Mouse (Mus musculus) urinary bladder, postnatal 0 days (tissue): ENCODE results near the gene Iqch. TPM values are rescaled to one million over a fixed set of nuclear protein-coding genes. Genes with fewer than 3 reads are reported as not detected.

Experiments
- polyA plus RNA-seq: library from polyadenylated mRNA; unstranded; fragments of >200 nt; fragmentation: Nextera tagmentation; extraction: Ambion mirVana; gene quantifications from 2 replicates; pipeline ENCODE4 v1.2.1, GENCODE M21; 2015

Gene Iqch
- polyA plus RNA-seq, result 0.05 and 0.07 TPM in 2 replicates

DNA sequence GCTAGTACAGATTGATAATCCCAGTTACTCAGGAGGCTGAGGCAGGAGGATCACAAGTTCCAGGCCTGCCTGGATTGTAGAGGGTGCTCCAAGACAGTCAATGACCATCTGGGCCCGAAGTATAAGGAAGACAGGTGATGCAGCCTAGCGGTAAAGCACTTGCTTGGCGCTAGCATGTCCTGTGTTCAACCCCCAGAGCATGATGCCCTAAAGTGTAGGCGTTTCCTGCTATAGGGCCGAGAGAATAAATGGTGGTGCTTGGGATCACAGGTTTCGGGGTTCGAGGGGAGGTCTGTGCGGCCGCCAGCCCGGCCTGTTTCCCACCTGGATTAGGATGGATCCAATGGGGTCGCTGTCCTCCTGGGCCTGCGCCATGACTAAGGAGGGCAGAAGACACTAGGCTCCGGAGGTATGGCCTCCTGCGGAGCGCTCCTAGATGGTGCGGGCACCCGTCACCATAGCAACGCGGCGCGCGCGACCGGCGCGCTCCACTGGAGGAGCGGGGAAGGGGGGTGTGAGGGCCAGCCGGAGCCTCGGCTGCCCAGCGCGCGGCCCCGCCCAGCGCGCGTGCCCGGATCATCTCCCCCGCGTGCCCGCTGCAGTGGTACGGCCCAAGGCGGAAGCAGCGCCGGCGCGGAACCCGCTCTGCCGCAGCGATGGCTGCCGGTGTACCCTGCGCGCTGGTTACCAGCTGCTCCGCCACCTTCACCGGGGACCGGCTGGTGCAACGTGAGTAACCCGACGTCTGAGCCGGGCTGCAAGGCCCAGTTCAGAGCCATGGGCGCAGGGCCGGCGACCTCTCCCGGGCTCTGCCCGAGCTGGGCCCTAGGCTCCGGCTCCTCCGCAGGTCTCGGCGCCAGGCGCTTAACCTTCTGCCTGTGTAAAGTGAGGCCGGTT is at the start of gene Iqch, which contains the start of gene Aagab:
Gene Iqch, minus strand, starts transcription at position 451 of the 897 bp plus-strand sequence.
Gene Aagab, plus strand, starts transcription at position 618 of the 897 bp plus-strand sequence.

DNA sequence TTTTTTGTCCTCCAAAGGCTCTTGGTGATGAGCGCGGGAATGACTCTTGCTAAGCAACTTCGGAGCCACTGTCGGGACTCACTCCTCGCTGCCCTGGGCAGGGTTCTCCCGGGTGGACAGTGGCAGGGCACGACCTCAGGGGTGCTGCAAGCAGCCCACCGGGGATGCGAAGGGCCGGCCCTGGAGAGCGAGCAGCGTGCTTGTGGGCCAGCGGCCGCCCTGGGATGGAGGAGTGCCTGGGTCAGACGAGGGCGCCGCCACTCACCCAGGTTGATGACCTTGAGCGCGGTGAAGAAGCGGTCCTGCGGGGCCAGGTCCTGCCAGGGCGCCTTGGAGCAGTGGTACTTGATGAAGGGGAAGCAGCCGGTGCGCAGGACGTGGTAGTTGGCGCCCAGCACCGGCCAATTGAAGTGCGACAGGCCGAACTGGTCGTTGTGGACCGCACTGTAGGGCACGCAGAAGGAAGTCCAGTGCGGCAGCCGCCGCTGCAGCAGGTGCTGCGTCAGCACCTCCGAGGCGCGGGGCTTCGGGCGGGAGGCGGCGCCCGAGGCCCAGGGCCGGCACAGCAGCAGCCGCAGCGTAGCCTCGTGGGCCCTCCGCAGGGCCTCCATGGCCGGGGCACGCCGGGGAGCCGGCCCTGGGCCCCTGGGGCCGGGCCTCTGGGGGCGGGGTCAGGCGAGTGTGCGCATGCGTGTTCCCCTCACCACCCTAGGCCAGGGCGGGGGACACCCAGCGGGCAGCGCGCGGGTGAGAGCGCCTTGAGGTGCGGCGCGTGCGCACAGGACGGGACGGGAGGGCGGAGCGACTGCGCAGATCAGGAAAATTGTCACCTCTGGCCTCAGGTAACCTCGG is 203.5 kb downstream of the Iqch start, which contains the start of gene 2300009A05Rik:
Gene 2300009A05Rik, minus strand, starts transcription at position 636 of the 852 bp plus-strand sequence.

DNA sequence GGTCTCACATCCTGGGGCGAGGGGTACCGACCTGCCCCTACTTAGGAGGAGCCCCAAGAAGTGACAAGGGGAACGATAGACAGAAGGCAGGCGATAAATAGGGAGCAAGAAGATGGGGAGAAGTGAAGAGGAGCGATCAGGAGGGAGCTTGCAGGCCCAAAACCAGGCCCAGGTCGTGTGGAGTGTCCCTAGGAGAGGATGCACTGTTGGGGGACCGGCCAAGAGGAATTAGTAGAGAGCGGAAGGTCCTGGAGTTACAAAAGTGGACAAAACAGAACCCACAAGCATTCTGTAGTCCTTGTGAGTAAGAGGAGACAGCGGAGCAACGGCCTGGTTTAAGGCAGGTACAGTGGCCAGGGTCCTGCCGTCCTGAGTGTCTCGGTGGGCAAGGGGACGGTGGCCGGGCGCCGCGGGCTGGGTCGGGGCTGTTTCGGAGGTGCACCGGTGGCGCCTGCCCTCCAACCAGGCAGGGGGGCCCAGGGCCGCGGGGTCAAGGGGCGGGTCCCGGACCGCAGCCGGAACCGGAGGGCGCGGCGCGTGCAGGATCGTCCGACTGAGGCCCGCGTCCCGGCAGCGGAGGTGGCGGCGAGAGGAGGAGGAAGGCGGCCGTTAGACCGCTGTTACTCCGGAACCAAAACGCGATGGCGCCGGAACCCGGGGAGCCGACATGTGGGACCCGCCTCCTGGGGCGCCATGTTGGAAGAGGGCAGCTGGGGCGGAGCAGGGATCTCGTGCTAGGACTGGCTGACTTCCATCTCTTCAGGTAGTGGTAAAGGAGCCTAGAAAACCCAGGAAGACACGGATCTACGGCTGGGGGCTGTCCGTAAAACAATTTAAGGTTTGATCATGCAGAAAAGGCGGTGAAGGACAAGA is 224.8 kb downstream of the Iqch start, which contains the start of gene Map2k5:
Gene Map2k5, minus strand, starts transcription at position 633 of the 873 bp plus-strand sequence.

Other genes with a start within 250 kb of the Iqch start
- 15.6 and 17.8 TPM in 2 replicates for gene Map2k5, start 224.6 kb downstream of the Iqch start, polyA plus RNA-seq
- gene 2300009A05Rik, start 203.2 kb downstream of the Iqch start, polyA plus RNA-seq, result 39.7 and 43.9 TPM in 2 replicates
- 20.6 and 20.7 TPM in 2 replicates for gene Aagab, start 167 bp upstream of the Iqch start, polyA plus RNA-seq
- gene Smad3, start 155.5 kb upstream of the Iqch start, polyA plus RNA-seq, result 10.1 and 13.1 TPM in 2 replicates